Mouse (Mus musculus) lung, embryonic 16.5 days (tissue): Measurements from ENCODE around the gene Ccdc7a. TPM values are rescaled to one million over a fixed set of nuclear protein-coding genes. Genes with fewer than 3 reads are reported as not detected.
A peak's percentile ranks its signal among the peaks of the same experiment; 100 is the strongest.

Experiments
- ATAC-seq: fragments of 200-750 bp; cut with Nextera tagmentation; 2 replicates; pipeline ENCODE4 v1.8.0; 2017; ENCODE audit warnings: low read depth, mild to moderate bottlenecking, moderate library complexity
- H3K27ac ChIP-seq: fragments of 300-500 bp; sonication (generic); 2 replicates; pipeline ENCODE4 v1.5.1; 2014; ENCODE audit warnings: mild to moderate bottlenecking, control low read depth, low read length
- H3K27me3 ChIP-seq: fragments of 300-500 bp; sonication (generic); 2 replicates; pipeline ENCODE4 v1.6.1; 2014; ENCODE audit warnings: low read depth, low read length, mixed read lengths; ENCODE audit not compliant: control insufficient read depth, insufficient read depth
- H3K36me3 ChIP-seq: fragments of 300-500 bp; sonication (generic); 2 replicates; pipeline ENCODE4 v1.6.1; 2014; ENCODE audit warnings: low read length; ENCODE audit not compliant: control insufficient read depth, insufficient read depth
- H3K4me1 ChIP-seq: fragments of 300-500 bp; sonication (generic); replicated peaks from 2 replicates; pipeline ENCODE4 v1.6.1; 2014; ENCODE audit warnings: low read length, mixed read lengths; ENCODE audit not compliant: control insufficient read depth, insufficient read depth
- H3K4me2 ChIP-seq: fragments of 300-500 bp; sonication (generic); 2 replicates; pipeline ENCODE4 v1.6.1; 2014; ENCODE audit warnings: low read depth, low read length, control low read depth
- H3K4me3 ChIP-seq: fragments of 300-500 bp; sonication (generic); 2 replicates; pipeline ENCODE4 v1.5.1; 2014; ENCODE audit warnings: mild to moderate bottlenecking, low read length, control low read depth
- H3K9ac ChIP-seq: fragments of 300-500 bp; sonication (generic); 2 replicates; pipeline ENCODE4 v1.6.1; 2014; ENCODE audit warnings: low read length, control low read depth
- H3K9me3 ChIP-seq: fragments of 300-500 bp; sonication (generic); 2 replicates; pipeline ENCODE4 v1.6.1; 2016; ENCODE audit warnings: low read length; ENCODE audit not compliant: control insufficient read depth
- WGBS: fragments of 180-500 bp; shearing (Covaris S2); extraction: QIAGEN DNeasy Blood & Tissue Kit; methylation state at CpG from one replicate; pipeline ENCODE4 v1.1.7; 2014; 5-methylcytosine and 5-hydroxymethylcytosine counted together
- polyA plus RNA-seq: library from polyadenylated mRNA; unstranded; fragments of >200 nt; fragmentation: Nextera tagmentation; extraction: Ambion mirVana; gene quantifications from 2 replicates; pipeline ENCODE4 v1.2.1, GENCODE M21; 2015

Gene Ccdc7a
- polyA plus RNA-seq, 1 experiment from 2014 or later: not detected

DNA sequence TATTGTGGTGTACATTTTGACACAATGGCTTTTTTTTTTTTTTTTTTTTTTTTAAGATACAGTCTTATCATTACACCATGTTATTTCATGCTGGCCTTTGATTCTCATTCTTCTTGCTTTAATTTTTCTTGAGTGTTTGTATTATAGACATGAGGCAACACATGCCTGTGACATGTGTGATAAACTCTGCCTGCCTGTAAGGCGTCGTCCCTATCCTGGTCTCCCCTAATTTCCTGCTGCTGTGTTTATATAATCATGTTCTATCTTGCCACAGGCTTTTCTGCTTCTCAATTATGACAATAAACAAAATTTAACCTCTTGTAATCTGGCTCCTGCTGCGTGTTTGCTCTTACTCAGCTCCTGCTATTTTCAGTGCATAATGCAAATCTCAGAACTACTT lies 367.4 kb downstream of the Ccdc7a start:
- no peak overlapping the region for H3K4me3 ChIP-seq
- no peaks in the 10 kb centered on the region for H3K9me3 ChIP-seq
- no peak overlapping the region for H3K27ac ChIP-seq
- peaks cover 18% of the 10 kb centered on the region for H3K4me1 ChIP-seq
- H3K4me2 ChIP-seq: no peak overlapping the region
- H3K9ac ChIP-seq: no peak overlapping the region
- H3K27me3 ChIP-seq: no peaks in the 10 kb centered on the region
- H3K36me3 ChIP-seq: no peaks in the 10 kb centered on the region
- WGBS: 34% methylated on average over 3 of the region's 3 CpGs
- peak; percentile 91 for ATAC-seq

GRCm38 (mm10) chr8:128696701-128697397 lies 368.5 kb downstream of the Ccdc7a start:
- Histone ChIP-seq H3K9ac (no peak overlapping the region), H3K36me3 (no peaks in the 10 kb centered on the region), H3K4me2 (no peak overlapping the region), H3K27ac (0 out of 2 replicates have a peak overlapping the region, but pooled peaks have one; percentile 44), H3K4me3 (no peak overlapping the region), H3K9me3 (no peaks in the 10 kb centered on the region), H3K27me3 (no peaks in the 10 kb centered on the region), H3K4me1 (peaks cover 17% of the 10 kb centered on the region)
- WGBS: 79% methylated on average over 1 of the region's 1 CpGs
- ATAC-seq: no peak

DNA sequence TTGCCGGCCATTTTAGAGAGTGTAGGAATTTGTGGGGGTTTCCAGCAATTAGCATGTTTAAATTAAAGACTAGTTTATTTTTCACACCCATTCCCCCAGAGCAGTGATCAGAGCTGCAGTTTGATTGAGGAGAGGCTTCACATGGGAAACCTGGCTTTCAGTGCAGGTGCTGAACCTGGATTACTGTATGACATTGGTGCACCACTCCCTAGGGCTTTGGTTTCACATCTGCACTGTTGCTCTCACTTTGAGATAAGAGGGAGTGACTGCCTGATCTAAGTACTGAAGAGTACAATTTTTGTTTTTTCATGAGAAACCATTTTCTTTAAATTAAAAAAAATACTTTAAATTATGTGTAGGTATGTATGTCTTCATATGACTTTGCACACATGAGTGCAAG lies 375.3 kb downstream of the Ccdc7a start:
- Histone ChIP-seq H3K9me3 (no peaks in the 10 kb centered on the region), H3K4me3 (no peak overlapping the region), H3K27me3 (no peaks in the 10 kb centered on the region), H3K9ac (no peak overlapping the region), H3K36me3 (no peaks in the 10 kb centered on the region), H3K4me1 (peaks cover 14% of the 10 kb centered on the region), H3K4me2 (no peak overlapping the region), H3K27ac (no peak overlapping the region)
- no peak for ATAC-seq
- WGBS: 66% methylated on average over 1 of the region's 1 CpGs

DNA sequence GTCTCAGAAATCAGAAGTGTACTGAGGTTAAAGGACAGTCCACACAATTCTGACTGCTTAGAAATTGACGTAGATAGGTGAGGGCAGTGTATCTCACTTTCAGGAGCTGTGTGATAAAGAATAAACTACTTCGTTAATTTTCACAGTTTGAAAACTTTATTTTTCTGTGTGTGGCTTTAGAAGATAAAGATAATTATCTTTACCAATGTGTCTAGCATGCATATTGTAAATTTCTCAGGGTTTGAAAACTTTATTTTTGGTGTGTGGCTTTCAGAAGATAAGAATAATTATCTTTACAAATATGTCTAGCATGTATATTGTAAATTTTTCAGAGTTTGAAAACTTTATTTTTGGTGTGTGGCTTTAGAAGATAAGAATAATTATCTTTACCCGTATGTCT lies 376.6 kb downstream of the Ccdc7a start:
- ATAC-seq: no peak

GRCm38 (mm10) chr8:128686429-128686990 lies 378.8 kb downstream of the Ccdc7a start:
- peak overlapping the region; percentile 99 for H3K27ac ChIP-seq
- H3K9me3 ChIP-seq: no peaks in the 10 kb centered on the region
- H3K4me1 ChIP-seq: peaks cover 17% of the 10 kb centered on the region
- H3K27me3 ChIP-seq: no peaks in the 10 kb centered on the region
- ATAC-seq: no peak
- peak overlapping the region; percentile 100 for H3K9ac ChIP-seq
- WGBS: 0% methylated on average over 2 of the region's 2 CpGs
- H3K36me3 ChIP-seq: no peaks in the 10 kb centered on the region
- peak overlapping the region; percentile 94 for H3K4me3 ChIP-seq
- H3K4me2 ChIP-seq: peak overlapping the region; percentile 71

More for the DNA sequence above, 376.6 kb downstream of the Ccdc7a start:
- WGBS: 52% methylated on average over 3 of the region's 3 CpGs
- Histone ChIP-seq H3K36me3 (no peaks in the 10 kb centered on the region), H3K4me2 (no peak overlapping the region), H3K4me1 (peaks cover 14% of the 10 kb centered on the region), H3K4me3 (no peak overlapping the region), H3K9ac (no peak overlapping the region), H3K27me3 (no peaks in the 10 kb centered on the region), H3K27ac (no peak overlapping the region), H3K9me3 (no peaks in the 10 kb centered on the region)

GRCm38 (mm10) chr8:128685507-128686428 lies 379.5 kb downstream of the Ccdc7a start, which contains the start of gene Itgb1:
TSS of gene Itgb1 (plus strand) at chr8:128685654.
- H3K9me3 ChIP-seq: no peaks in the 10 kb centered on the region
- WGBS: under 1% methylated on average over 95 of the region's 113 CpGs
- H3K9ac ChIP-seq: peak within 1 kb of the TSS; percentile 100
- H3K27ac ChIP-seq: peak within 1 kb of the TSS; percentile 99
- H3K27me3 ChIP-seq: no peaks in the 10 kb centered on the region
- peaks cover 17% of the 10 kb centered on the region for H3K4me1 ChIP-seq
- ATAC-seq: peak; percentile 95
- peak within 1 kb of the TSS; percentile 94 for H3K4me3 ChIP-seq
- H3K36me3 ChIP-seq: no peaks in the 10 kb centered on the region
- peak within 1 kb of the TSS; percentile 71 for H3K4me2 ChIP-seq

- H3K4me3 ChIP-seq: peak overlapping the region; percentile 94
- no peaks in the 10 kb centered on the region for H3K9me3 ChIP-seq
- 3% methylated on average over 25 of the region's 25 CpGs for WGBS
- H3K27me3 ChIP-seq: no peaks in the 10 kb centered on the region
- peak overlapping the region; percentile 100 for H3K9ac ChIP-seq
- H3K36me3 ChIP-seq: no peaks in the 10 kb centered on the region
- peak overlapping the region; percentile 71 for H3K4me2 ChIP-seq
- H3K4me1 ChIP-seq: peaks cover 13% of the 10 kb centered on the region
- peak overlapping the region; percentile 99 for H3K27ac ChIP-seq
- ATAC-seq: peak; percentile 78; the same call in 1 of the 2 replicates
These were observed 380.5 kb downstream of the Ccdc7a start for GRCm38 (mm10) chr8:128684609-128685506.
